Mouse (Mus musculus): Measurements from ENCODE around the gene Gm3138.
"Not testable (repeated sequence)": the region's sequence is repeated elsewhere in the genome, so short reads cannot be mapped to it uniquely, and the experiment has no call there.

- TF ChIP-seq CTCF (IDR thresholded peaks at IDR 0.05; ENCODE audit: low read depth, low read length); POLR2A (IDR thresholded peaks at IDR 0.05; ENCODE audit: extremely low read depth, insufficient read depth, low read length): not testable (repeated sequence)
Observed at GRCm38 (mm10) chr14:4269238-4269950, 20.0 kb downstream of the Gm3138 start.

Data from liver, adult 2 months (tissue).